Mouse (Mus musculus): Measurements from ENCODE around the gene Kalrn. TPM values are rescaled to one million over a fixed set of nuclear protein-coding genes. Genes with fewer than 3 reads are reported as not detected.

Kalrn gene
- polyA plus RNA-seq, 1 experiment from 2014 or later = 38.5 TPM

- H3K27ac ChIP-seq = no peak overlapping the region
- no peaks in the 10 kb centered on the region for H3K36me3 ChIP-seq
- H3K4me1 ChIP-seq (replicated peaks) = peaks cover 81% of the 10 kb centered on the region
- no peaks in the 10 kb centered on the region for H3K9me3 ChIP-seq
- H3K27me3 ChIP-seq = no peaks in the 10 kb centered on the region
- H3K4me2 ChIP-seq (replicated peaks) = no peak overlapping the region
- H3K4me3 ChIP-seq (replicated peaks) = no peak overlapping the region
- ATAC-seq = no peak
- WGBS = 88% methylated on average over 5 of the region's 5 CpGs
- no peak overlapping the region for H3K9ac ChIP-seq (replicated peaks)
These were observed 23.8 kb downstream of the Kalrn start for GRCm38 (mm10) chr16:34549470-34549999.

DNA sequence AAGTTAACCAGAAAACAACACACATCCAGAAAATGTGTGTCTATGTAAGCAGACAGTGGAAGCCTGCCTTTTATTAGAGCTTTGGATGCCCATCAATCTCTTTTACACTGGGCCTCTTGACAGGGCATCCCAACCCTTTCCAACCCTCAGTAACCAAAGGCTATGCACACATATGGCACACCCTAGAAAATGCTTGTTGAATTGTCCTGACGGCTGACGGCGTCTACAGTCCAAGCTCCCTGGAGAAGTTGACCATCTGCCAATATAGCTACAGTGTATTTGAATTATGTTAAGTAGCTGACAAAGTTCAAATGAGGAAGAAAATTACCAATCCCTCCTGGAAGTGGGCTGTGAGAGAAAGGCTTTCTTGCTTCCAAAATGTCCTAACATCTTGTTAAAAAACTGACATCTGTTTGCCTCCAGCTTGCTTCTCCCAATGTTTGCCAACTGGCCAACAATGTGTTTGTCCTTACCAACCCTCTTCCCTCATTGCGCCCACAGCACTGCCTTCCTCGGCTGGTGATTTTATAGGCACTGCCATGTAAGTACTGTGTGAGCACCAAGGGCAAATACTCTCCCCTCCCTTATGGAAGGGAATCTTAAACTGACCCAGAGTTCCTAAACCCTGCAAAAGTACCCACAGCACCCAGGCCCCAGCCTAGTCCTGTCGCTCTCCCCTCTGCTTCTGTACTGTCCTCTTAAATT, 26.4 kb downstream of the Kalrn start:
- H3K9ac ChIP-seq (replicated peaks) = no peak overlapping the region
- peak; percentile 71 for ATAC-seq
- H3K27ac ChIP-seq = peak overlapping the region; percentile 67
- no peaks in the 10 kb centered on the region; the same call in 1 of the 2 replicates for H3K9me3 ChIP-seq
- H3K27me3 ChIP-seq = no peaks in the 10 kb centered on the region
- peaks cover 6% of the 10 kb centered on the region for H3K36me3 ChIP-seq
- WGBS = 57% methylated on average over 6 of the region's 6 CpGs
- no peak overlapping the region for H3K4me2 ChIP-seq (replicated peaks)
- H3K4me1 ChIP-seq (replicated peaks) = peaks cover 67% of the 10 kb centered on the region
- H3K4me3 ChIP-seq (replicated peaks) = no peak overlapping the region

- no peak for ATAC-seq
- no peaks in the 10 kb centered on the region; the same call in 1 of the 2 replicates for H3K9me3 ChIP-seq
- WGBS = 69% methylated on average over 4 of the region's 4 CpGs
- H3K9ac ChIP-seq (replicated peaks) = no peak overlapping the region
- no peak overlapping the region for H3K4me2 ChIP-seq (replicated peaks)
- no peaks in the 10 kb centered on the region for H3K27me3 ChIP-seq
- H3K36me3 ChIP-seq = peaks cover 6% of the 10 kb centered on the region
- H3K4me3 ChIP-seq (replicated peaks) = no peak overlapping the region
- H3K4me1 ChIP-seq (replicated peaks) = peaks cover 57% of the 10 kb centered on the region
- H3K27ac ChIP-seq = no peak overlapping the region
These were observed 29.6 kb downstream of the Kalrn start for GRCm38 (mm10) chr16:34543754-34544153.

- H3K9me3 ChIP-seq = no peaks in the 10 kb centered on the region; the same call in 1 of the 2 replicates
- H3K27me3 ChIP-seq = no peaks in the 10 kb centered on the region
- H3K36me3 ChIP-seq = peaks cover 6% of the 10 kb centered on the region
- no peak overlapping the region for H3K9ac ChIP-seq (replicated peaks)
- peaks cover 54% of the 10 kb centered on the region for H3K4me1 ChIP-seq (replicated peaks)
- WGBS = 98% methylated on average over 2 of the region's 2 CpGs
- no peak for ATAC-seq
- H3K4me3 ChIP-seq (replicated peaks) = no peak overlapping the region
- no peak overlapping the region for H3K27ac ChIP-seq
- H3K4me2 ChIP-seq (replicated peaks) = no peak overlapping the region
These were observed 31.0 kb downstream of the Kalrn start for GRCm38 (mm10) chr16:34542341-34542740.

DNA sequence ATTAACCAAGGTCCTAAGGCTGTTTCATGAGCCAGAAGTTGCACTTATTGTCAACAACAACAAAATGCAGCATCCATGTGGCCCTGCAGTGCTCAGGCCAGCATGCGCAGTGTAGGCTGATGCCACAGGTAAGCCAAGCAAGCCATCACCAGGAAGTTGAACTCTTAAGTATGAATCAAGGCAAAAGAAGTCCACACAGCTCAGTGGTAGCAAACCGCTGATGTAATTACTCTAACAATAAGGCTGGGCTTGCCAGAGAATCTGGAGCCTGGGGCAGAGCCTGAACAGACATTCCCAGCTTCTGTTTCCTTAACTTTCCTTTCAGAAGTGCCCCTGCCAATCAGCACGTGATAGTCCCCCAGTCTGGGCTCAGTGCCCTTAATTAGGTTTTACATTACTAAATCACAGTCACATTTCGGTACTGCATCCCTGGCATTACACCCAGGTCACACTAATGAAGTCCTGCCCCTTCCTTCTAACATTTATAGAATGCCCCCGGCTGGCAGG, 34.6 kb downstream of the Kalrn start:
- 72% methylated on average over 5 of the region's 5 CpGs for WGBS
- Histone ChIP-seq H3K36me3 (peaks cover 6% of the 10 kb centered on the region; the same call in 1 of the 2 replicates), H3K9me3 (no peaks in the 10 kb centered on the region; the same call in 1 of the 2 replicates), H3K4me1 (replicated peaks) (peaks cover 49% of the 10 kb centered on the region), H3K9ac (replicated peaks) (no peak overlapping the region), H3K27ac (no peak overlapping the region), H3K4me3 (replicated peaks) (no peak overlapping the region), H3K4me2 (replicated peaks) (no peak overlapping the region), H3K27me3 (no peaks in the 10 kb centered on the region)
- 0 out of 2 replicates have a peak, but pooled peaks have one; percentile 32 for ATAC-seq

GRCm38 (mm10) chr16:34536300-34536699, 37.0 kb downstream of the Kalrn start:
- 72% methylated on average over 6 of the region's 6 CpGs for WGBS
- Histone ChIP-seq H3K9me3 (no peaks in the 10 kb centered on the region), H3K36me3 (no peaks in the 10 kb centered on the region), H3K4me3 (replicated peaks) (no peak overlapping the region), H3K27me3 (no peaks in the 10 kb centered on the region), H3K4me2 (replicated peaks) (no peak overlapping the region), H3K4me1 (replicated peaks) (peaks cover 56% of the 10 kb centered on the region), H3K9ac (replicated peaks) (no peak overlapping the region), H3K27ac (no peak overlapping the region)
- no peak for ATAC-seq

DNA sequence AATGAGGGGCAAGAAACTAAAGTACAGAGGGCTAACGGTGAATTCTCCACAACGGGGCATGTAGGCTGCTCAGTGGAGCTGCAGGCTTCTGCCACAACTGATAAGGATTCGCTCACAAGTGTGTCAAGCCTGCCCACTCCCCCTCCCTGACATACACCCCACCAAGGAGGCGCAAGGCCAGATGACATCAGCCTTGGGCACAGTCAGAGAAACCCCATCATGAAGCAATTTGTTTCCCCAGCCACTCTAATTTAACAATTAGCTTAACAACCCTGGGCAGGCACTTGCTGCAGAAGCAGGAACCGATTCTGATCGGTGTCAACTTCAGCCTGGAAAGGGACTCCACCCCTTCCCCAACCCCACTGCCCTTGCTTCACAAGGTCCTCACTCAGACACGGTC, 38.2 kb downstream of the Kalrn start:
- Histone ChIP-seq H3K9me3 (no peaks in the 10 kb centered on the region), H3K4me3 (replicated peaks) (no peak overlapping the region), H3K9ac (replicated peaks) (no peak overlapping the region), H3K27me3 (no peaks in the 10 kb centered on the region), H3K4me1 (replicated peaks) (peaks cover 50% of the 10 kb centered on the region), H3K36me3 (no peaks in the 10 kb centered on the region), H3K4me2 (replicated peaks) (no peak overlapping the region), H3K27ac (no peak overlapping the region)
- 75% methylated on average over 7 of the region's 7 CpGs for WGBS
- no peak for ATAC-seq

DNA sequence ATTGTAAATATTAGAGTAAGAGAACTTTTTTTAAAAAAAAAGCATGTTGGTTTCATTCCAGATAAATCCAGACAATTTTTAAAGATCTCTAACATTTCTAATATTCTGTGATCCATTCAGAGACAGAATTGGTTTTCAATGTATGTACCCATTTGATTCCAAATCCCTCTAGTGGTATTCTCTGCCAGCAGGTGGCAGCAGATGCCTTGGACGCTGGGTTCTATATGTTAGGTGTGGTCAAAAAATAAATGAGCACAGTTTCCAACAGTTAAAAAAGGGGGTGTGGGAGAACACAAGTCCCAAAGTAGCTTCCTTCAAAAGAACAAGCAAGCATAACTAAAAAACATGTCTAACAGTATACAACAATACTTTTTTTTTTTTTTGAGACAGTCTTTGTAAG, 41.8 kb downstream of the Kalrn start:
- Histone ChIP-seq H3K27me3 (no peaks in the 10 kb centered on the region), H3K9ac (replicated peaks) (no peak overlapping the region), H3K36me3 (no peaks in the 10 kb centered on the region), H3K9me3 (no peaks in the 10 kb centered on the region), H3K4me2 (replicated peaks) (no peak overlapping the region), H3K4me3 (replicated peaks) (no peak overlapping the region), H3K27ac (no peak overlapping the region), H3K4me1 (replicated peaks) (peaks cover 46% of the 10 kb centered on the region)
- WGBS = 6% methylated on average over 1 of the region's 1 CpGs
- ATAC-seq = no peak

GRCm38 (mm10) chr16:34530029-34530428, 43.3 kb downstream of the Kalrn start:
- H3K4me2 ChIP-seq (replicated peaks) = no peak overlapping the region
- no peak for ATAC-seq
- H3K27ac ChIP-seq = no peak overlapping the region
- H3K9me3 ChIP-seq = no peaks in the 10 kb centered on the region
- 89% methylated on average over 5 of the region's 5 CpGs for WGBS
- no peaks in the 10 kb centered on the region for H3K27me3 ChIP-seq
- no peak overlapping the region for H3K4me3 ChIP-seq (replicated peaks)
- peaks cover 42% of the 10 kb centered on the region for H3K4me1 ChIP-seq (replicated peaks)
- no peaks in the 10 kb centered on the region for H3K36me3 ChIP-seq
- no peak overlapping the region for H3K9ac ChIP-seq (replicated peaks)

GRCm38 (mm10) chr16:34528234-34528983, 44.9 kb downstream of the Kalrn start:
- H3K4me2 ChIP-seq (replicated peaks) = no peak overlapping the region
- H3K4me1 ChIP-seq (replicated peaks) = peaks cover 34% of the 10 kb centered on the region
- no peak overlapping the region for H3K4me3 ChIP-seq (replicated peaks)
- no peaks in the 10 kb centered on the region for H3K36me3 ChIP-seq
- no peaks in the 10 kb centered on the region for H3K27me3 ChIP-seq
- H3K27ac ChIP-seq = no peak overlapping the region
- no peaks in the 10 kb centered on the region for H3K9me3 ChIP-seq
- no peak overlapping the region for H3K9ac ChIP-seq (replicated peaks)
- 82% methylated on average over 5 of the region's 5 CpGs for WGBS
- no peak for ATAC-seq

DNA sequence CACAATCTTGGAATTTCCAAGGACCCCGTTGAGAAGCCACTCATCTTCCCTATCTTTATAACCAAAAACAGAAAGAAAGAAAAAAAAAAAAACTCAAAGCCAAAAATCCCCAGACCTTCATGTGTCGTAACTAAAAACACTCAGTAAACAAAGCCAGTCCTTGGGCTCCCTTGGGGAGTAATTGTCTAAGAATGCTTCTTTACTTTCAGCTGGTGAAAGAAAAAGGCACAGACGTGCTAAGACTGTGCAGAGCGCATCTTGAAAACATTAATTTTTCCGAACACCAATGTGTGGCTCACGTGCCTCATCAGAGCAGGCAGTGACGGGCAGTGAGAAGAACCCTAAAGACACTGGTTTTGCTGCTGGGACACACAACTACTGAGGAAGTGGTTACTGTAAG, 47.0 kb downstream of the Kalrn start:
- Histone ChIP-seq H3K36me3 (no peaks in the 10 kb centered on the region), H3K4me1 (replicated peaks) (peaks cover 27% of the 10 kb centered on the region), H3K9me3 (no peaks in the 10 kb centered on the region), H3K4me2 (replicated peaks) (no peak overlapping the region), H3K9ac (replicated peaks) (no peak overlapping the region), H3K27me3 (no peaks in the 10 kb centered on the region), H3K4me3 (replicated peaks) (no peak overlapping the region), H3K27ac (no peak overlapping the region)
- WGBS = 69% methylated on average over 7 of the region's 7 CpGs
- ATAC-seq = no peak

GRCm38 (mm10) chr16:34525866-34526265, 47.5 kb downstream of the Kalrn start:
- Histone ChIP-seq H3K4me1 (replicated peaks) (peaks cover 30% of the 10 kb centered on the region), H3K27ac (peak overlapping the region; percentile 51; the same call in 1 of the 2 replicates), H3K4me2 (replicated peaks) (no peak overlapping the region), H3K9ac (replicated peaks) (no peak overlapping the region), H3K9me3 (no peaks in the 10 kb centered on the region), H3K27me3 (no peaks in the 10 kb centered on the region), H3K36me3 (no peaks in the 10 kb centered on the region), H3K4me3 (replicated peaks) (no peak overlapping the region)
- WGBS = 71% methylated on average over 8 of the region's 8 CpGs
- ATAC-seq = no peak
